Mouse (Mus musculus): Measurements from ENCODE around the gene Bcl2l13. TPM values are rescaled to one million over a fixed set of nuclear protein-coding genes. Genes with fewer than 3 reads are reported as not detected.
"Not testable (repeated sequence)": the region's sequence is repeated elsewhere in the genome, so short reads cannot be mapped to it uniquely, and the experiment has no call there.

Bcl2l13 gene
- polyA plus RNA-seq, 1 experiment: 22.6 TPM

DNA sequence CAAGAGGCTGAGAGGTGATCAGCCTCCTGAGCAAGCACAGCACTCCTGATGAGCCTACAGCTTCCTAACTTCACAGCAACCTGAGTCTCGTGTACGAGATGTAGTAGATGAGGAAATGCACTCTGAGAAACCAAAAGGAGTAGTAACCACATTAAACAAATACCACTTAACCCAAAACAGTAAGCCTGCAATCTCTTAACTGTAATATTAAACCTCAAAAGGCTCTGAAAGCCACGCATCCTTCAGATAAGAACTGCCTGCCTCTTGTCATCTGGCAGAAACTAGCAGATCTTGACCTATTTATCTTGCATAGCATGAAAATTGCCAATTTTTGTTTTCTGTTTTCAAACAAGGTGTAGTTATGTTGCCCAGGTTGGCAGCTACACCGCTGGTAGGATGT lies 37.1 kb upstream of the Bcl2l13 start:
- H3K27ac ChIP-seq (ENCODE audit: insufficient read depth, low read length): no peak overlapping the region
- TF ChIP-seq POLR2A (IDR thresholded peaks at IDR 0.05; ENCODE audit: extremely low read depth, insufficient read depth, low read length): no peak
- no peak for TF ChIP-seq CTCF (IDR thresholded peaks at IDR 0.05; ENCODE audit: extremely low read depth, insufficient read depth, low read length)
- H3K4me1 ChIP-seq (ENCODE audit: control insufficient read depth, insufficient read depth, low read length): peaks cover 11% of the 10 kb centered on the region
- H3K4me3 ChIP-seq (ENCODE audit: insufficient read depth, low read length): no peak overlapping the region

DNA sequence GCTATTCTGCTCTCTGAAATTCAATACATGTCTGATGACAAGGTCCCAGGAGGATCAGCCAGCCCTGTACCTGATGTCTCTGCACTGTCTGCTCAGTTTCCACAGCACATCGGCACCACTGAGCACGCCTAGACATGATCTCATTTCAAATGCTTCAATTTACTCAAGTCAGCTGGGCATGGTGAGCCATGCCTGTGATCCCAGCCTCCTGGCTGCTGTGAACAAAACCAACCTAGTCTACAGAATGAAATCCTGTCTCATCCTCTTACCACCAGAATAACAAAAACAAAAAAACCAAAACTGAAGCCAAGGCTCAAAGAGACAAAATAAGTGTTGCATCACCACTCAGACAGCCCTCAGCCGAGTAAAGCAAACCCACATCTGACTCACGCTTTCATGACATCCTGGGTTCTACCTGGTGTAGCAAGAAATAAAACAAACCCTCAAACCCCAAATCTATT lies 36.4 kb upstream of the Bcl2l13 start:
- TF ChIP-seq CTCF (IDR thresholded peaks at IDR 0.05; ENCODE audit: extremely low read depth, insufficient read depth, low read length): no peak
- TF ChIP-seq POLR2A (IDR thresholded peaks at IDR 0.05; ENCODE audit: extremely low read depth, insufficient read depth, low read length): no peak
- no peak overlapping the region for H3K4me3 ChIP-seq (ENCODE audit: insufficient read depth, low read length)
- H3K4me1 ChIP-seq (ENCODE audit: control insufficient read depth, insufficient read depth, low read length): peaks cover 11% of the 10 kb centered on the region
- H3K27ac ChIP-seq (ENCODE audit: insufficient read depth, low read length): no peak overlapping the region

- Histone ChIP-seq H3K4me3 (ENCODE audit: insufficient read depth, low read length) (no peak overlapping the region), H3K4me1 (ENCODE audit: control insufficient read depth, insufficient read depth, low read length) (no peaks in the 10 kb centered on the region), H3K27ac (ENCODE audit: insufficient read depth, low read length) (no peak overlapping the region)
- no peak for TF ChIP-seq CTCF (IDR thresholded peaks at IDR 0.05; ENCODE audit: extremely low read depth, insufficient read depth, low read length)
- no peak for TF ChIP-seq POLR2A (IDR thresholded peaks at IDR 0.05; ENCODE audit: extremely low read depth, insufficient read depth, low read length)
Measured at GRCm38 (mm10) chr6:120806999-120807737, 28.8 kb upstream of the Bcl2l13 start.

DNA sequence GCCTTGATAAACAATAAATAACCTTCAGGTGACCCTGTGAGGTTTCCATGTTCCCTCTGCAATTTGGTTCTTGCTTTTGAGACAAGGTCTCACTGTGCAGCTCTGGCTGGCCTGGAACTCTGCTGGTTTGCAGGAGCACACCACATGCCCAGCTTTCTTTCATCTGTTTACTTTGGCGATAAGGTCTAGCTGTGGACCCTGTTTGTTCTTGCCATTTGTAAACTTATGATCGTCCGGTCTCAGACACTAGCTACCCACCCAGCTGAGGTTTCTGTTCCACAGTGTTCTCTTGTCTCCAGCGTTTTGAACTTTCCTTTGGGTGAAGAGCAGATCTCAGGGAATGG lies 28.3 kb upstream of the Bcl2l13 start:
- no peak overlapping the region for H3K27ac ChIP-seq (ENCODE audit: insufficient read depth, low read length)
- H3K4me3 ChIP-seq (ENCODE audit: insufficient read depth, low read length): no peak overlapping the region
- H3K4me1 ChIP-seq (ENCODE audit: control insufficient read depth, insufficient read depth, low read length): no peaks in the 10 kb centered on the region
- no peak for TF ChIP-seq POLR2A (IDR thresholded peaks at IDR 0.05; ENCODE audit: extremely low read depth, insufficient read depth, low read length)
- no peak for TF ChIP-seq CTCF (IDR thresholded peaks at IDR 0.05; ENCODE audit: extremely low read depth, insufficient read depth, low read length)

GRCm38 (mm10) chr6:120811999-120812398 lies 24.0 kb upstream of the Bcl2l13 start:
- H3K27ac ChIP-seq (ENCODE audit: insufficient read depth, low read length); H3K4me3 ChIP-seq (ENCODE audit: insufficient read depth, low read length); H3K4me1 ChIP-seq (ENCODE audit: control insufficient read depth, insufficient read depth, low read length): not testable (repeated sequence)

DNA sequence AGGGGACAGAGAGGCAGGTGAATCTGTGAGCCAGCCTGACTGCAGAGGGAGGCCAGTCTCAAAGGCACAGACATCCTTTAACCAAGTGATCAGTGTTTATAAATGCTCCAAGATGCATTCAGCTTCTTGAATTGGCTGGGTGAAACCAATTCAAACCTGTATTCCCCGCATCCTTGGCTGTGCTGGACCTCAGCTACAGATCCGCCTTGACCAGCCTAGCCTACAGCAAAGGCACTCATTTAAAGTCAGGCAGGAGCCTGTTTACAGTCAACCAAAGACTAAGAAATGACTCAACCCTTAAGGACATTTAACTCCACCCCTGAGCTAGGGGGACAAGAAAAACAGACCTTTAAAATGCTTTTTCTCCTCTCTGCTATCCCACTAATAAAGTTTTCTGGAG lies 16.7 kb upstream of the Bcl2l13 start:
- Histone ChIP-seq H3K4me1 (ENCODE audit: control insufficient read depth, insufficient read depth, low read length) (peaks cover 4% of the 10 kb centered on the region; the same call in 1 of the 2 replicates), H3K4me3 (ENCODE audit: insufficient read depth, low read length) (no peak overlapping the region), H3K27ac (ENCODE audit: insufficient read depth, low read length) (no peak overlapping the region)
- TF ChIP-seq POLR2A (IDR thresholded peaks at IDR 0.05; ENCODE audit: extremely low read depth, insufficient read depth, low read length) (no peak), CTCF (IDR thresholded peaks at IDR 0.05; ENCODE audit: extremely low read depth, insufficient read depth, low read length) (no peak)

DNA sequence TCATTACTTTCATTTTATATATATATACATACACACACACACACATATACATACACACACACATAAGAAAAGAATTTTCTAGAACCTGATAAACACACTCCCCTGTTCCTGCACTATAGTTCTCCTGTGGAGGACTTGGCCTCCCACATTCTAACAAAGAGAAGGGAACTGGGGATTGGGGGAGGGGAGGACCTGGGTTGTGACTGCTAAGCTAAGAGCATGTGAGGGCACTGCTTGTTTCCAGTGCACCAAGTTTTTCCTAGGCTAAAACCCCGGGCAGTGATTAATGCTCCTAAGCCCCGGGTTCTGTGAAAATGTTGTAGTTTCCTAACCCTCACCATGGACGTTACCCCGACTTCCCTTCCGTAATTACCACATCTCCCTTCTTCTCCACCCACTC lies 15.9 kb upstream of the Bcl2l13 start:
- Histone ChIP-seq H3K4me1 (ENCODE audit: control insufficient read depth, insufficient read depth, low read length) (peaks cover 4% of the 10 kb centered on the region; the same call in 1 of the 2 replicates), H3K27ac (ENCODE audit: insufficient read depth, low read length) (no peak overlapping the region), H3K4me3 (ENCODE audit: insufficient read depth, low read length) (no peak overlapping the region)
- TF ChIP-seq POLR2A (IDR thresholded peaks at IDR 0.05; ENCODE audit: extremely low read depth, insufficient read depth, low read length): no peak
- no peak for TF ChIP-seq CTCF (IDR thresholded peaks at IDR 0.05; ENCODE audit: extremely low read depth, insufficient read depth, low read length)

GRCm38 (mm10) chr6:120820941-120821340 lies 15.1 kb upstream of the Bcl2l13 start:
- TF ChIP-seq CTCF (IDR thresholded peaks at IDR 0.05; ENCODE audit: extremely low read depth, insufficient read depth, low read length) (no peak), POLR2A (IDR thresholded peaks at IDR 0.05; ENCODE audit: extremely low read depth, insufficient read depth, low read length) (no peak)
- Histone ChIP-seq H3K27ac (ENCODE audit: insufficient read depth, low read length) (no peak overlapping the region), H3K4me3 (ENCODE audit: insufficient read depth, low read length) (no peak overlapping the region; the same call in 1 of the 2 replicates), H3K4me1 (ENCODE audit: control insufficient read depth, insufficient read depth, low read length) (peaks cover 4% of the 10 kb centered on the region; the same call in 1 of the 2 replicates)

GRCm38 (mm10) chr6:120821715-120822114 lies 14.3 kb upstream of the Bcl2l13 start:
- H3K27ac ChIP-seq (ENCODE audit: insufficient read depth, low read length): no peak overlapping the region
- TF ChIP-seq CTCF (IDR thresholded peaks at IDR 0.05; ENCODE audit: extremely low read depth, insufficient read depth, low read length): no peak
- no peak for TF ChIP-seq POLR2A (IDR thresholded peaks at IDR 0.05; ENCODE audit: extremely low read depth, insufficient read depth, low read length)

DNA sequence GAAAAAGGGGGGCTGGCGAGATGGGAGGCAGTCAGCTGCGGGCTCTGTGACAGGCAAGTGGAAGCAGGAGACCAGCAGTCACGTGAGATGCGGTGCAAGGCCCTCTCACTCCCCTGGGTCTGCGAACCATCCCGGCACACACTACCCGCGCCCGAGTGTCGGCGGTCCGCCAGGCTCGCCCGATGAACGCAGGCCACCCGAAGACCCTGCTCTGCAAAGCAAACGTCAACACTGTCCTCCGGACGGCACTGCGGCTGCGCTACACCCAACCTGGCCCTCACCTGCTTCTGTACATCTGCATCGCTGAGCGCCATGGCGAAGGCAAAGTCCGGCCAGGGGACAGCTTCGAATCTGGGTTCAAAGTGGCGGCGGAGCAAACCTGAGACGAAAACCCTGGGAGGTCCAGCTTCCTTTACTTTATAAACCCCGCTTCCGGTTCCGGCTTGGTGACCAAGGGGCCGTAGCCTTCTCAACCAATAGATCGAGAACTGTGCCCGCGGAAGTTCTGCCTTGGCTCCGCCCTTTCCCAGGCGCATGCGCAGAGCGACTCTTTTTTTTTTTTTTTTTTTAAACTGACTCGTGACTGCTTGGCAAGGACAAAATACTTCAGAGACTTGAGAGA lies 13.6 kb upstream of the Bcl2l13 start, which contains the start of gene Atp6v1e1:
Gene Atp6v1e1, minus strand, starts transcription at position 487 of the 622 bp plus-strand sequence.
- H3K4me1 ChIP-seq (ENCODE audit: control insufficient read depth, insufficient read depth, low read length): peaks cover 4% of the 10 kb centered on the region; the same call in 1 of the 2 replicates
- peak within 1 kb of the TSS; percentile 80 for H3K4me3 ChIP-seq (ENCODE audit: insufficient read depth, low read length)
- peak within 1 kb of the TSS; percentile 39 for H3K27ac ChIP-seq (ENCODE audit: insufficient read depth, low read length)
- peak; percentile 77 for TF ChIP-seq POLR2A (IDR thresholded peaks at IDR 0.05; ENCODE audit: extremely low read depth, insufficient read depth, low read length)
- TF ChIP-seq CTCF (IDR thresholded peaks at IDR 0.05; ENCODE audit: extremely low read depth, insufficient read depth, low read length): no peak

More at GRCm38 (mm10) chr6:120821715-120822114, 14.3 kb upstream of the Bcl2l13 start:
- Histone ChIP-seq H3K4me3 (ENCODE audit: insufficient read depth, low read length) (peak overlapping the region; percentile 80), H3K4me1 (ENCODE audit: control insufficient read depth, insufficient read depth, low read length) (peaks cover 4% of the 10 kb centered on the region; the same call in 1 of the 2 replicates)

Data from cortical plate, adult 2 months (tissue).